Mouse (Mus musculus): ENCODE results near the gene Tmem217. TPM values are rescaled to one million over a fixed set of nuclear protein-coding genes. Genes with fewer than 3 reads are reported as not detected.
A peak's percentile ranks its signal among the peaks of the same experiment; 100 is the strongest.

The Tmem217 gene
- polyA plus RNA-seq (2012; rRNA removed): 0.29 TPM in 1 of 2 replicates, not detected in the other

DNA sequence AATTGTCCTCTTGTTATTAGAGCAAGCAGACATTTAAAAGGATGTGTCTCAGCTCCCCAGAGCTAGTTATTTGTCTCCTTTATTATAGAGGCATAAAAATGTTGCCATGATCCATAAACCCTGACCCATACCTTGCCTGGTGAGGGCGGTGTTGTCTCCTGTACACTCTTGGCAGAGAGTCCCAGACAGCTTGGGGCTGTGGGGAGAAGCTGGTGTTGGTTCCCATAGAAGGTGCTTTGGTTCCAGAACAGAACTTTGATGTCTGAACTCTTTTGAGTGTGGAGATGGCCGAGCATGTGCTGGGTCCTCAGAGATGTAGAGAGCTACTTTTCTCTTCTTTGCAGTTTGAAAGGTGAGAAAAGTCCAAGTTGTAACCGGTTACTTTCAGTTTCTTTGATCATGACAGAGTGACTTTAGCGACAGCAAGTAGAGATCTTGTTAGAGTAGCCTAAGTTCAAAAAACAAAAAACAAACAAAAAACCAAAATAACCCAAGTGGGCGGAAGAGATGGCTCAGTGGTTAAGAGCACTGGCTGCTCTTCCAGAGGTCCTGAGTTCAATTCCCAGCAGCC, at the start of gene Tmem217:
TSS of gene Tmem217 (minus strand) at position 224 of the 571 bp plus-strand sequence.
- Histone ChIP-seq H3K4me1 (ENCODE audit: control insufficient read depth, insufficient read depth, insufficient read length, low read length) (peaks cover 28% of the 10 kb centered on the region; the same call in 1 of the 2 replicates), H3K36me3 (ENCODE audit: control insufficient read depth, insufficient read depth, low read length) (no peaks in the 10 kb centered on the region), H3K4me3 (ENCODE audit: low read depth, low read length) (peak within 1 kb of the TSS; percentile 27; the same call in 1 of the 2 replicates), H3K27ac (ENCODE audit: insufficient read depth, low read depth, low read length) (peak within 1 kb of the TSS; percentile 84), H3K27me3 (ENCODE audit: control insufficient read depth, insufficient read depth, low read length) (no peaks in the 10 kb centered on the region)
- 27% methylated on average over 5 of the region's 5 CpGs for WGBS
- TF ChIP-seq CTCF (IDR thresholded peaks at IDR 0.05; ENCODE audit: extremely low read depth, insufficient read length, insufficient replicate concordance, low read depth, low read length) (peak; percentile 52; the same call in 1 of the 2 replicates), POLR2A (IDR thresholded peaks at IDR 0.05; ENCODE audit: low read depth, low read length) (no peak)

DNA sequence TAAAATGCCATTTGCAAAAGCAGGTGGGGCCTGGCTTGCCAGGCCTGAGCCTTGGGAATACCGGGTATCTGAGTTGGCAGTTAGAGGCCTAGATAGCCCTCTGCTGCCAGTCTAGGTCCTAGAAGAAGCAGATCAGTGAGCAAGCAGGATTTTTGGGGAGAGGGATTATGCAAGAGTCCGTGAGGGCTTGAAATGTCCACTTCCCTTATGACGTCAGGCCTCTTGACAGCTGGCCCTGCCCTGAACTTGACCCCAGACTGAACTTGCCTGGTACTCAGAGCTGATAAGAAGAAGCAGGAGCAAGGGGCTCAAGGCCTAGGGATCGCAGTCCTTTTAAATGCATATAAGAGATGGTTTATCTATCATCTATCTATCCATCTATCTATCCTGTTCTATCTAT, 49.2 kb upstream of the Tmem217 start:
- Histone ChIP-seq H3K27me3 (ENCODE audit: control insufficient read depth, insufficient read depth, low read length) (no peaks in the 10 kb centered on the region), H3K27ac (ENCODE audit: insufficient read depth, low read depth, low read length) (no peak overlapping the region), H3K36me3 (ENCODE audit: control insufficient read depth, insufficient read depth, low read length) (peaks cover 39% of the 10 kb centered on the region), H3K4me3 (ENCODE audit: low read depth, low read length) (no peak overlapping the region), H3K4me1 (ENCODE audit: control insufficient read depth, insufficient read depth, insufficient read length, low read length) (peaks cover 2% of the 10 kb centered on the region; the same call in 1 of the 2 replicates)
- TF ChIP-seq CTCF (IDR thresholded peaks at IDR 0.05; ENCODE audit: extremely low read depth, insufficient read length, insufficient replicate concordance, low read depth, low read length) (no peak), POLR2A (IDR thresholded peaks at IDR 0.05; ENCODE audit: low read depth, low read length) (no peak)
- WGBS: 70% methylated on average over 4 of the region's 4 CpGs

DNA sequence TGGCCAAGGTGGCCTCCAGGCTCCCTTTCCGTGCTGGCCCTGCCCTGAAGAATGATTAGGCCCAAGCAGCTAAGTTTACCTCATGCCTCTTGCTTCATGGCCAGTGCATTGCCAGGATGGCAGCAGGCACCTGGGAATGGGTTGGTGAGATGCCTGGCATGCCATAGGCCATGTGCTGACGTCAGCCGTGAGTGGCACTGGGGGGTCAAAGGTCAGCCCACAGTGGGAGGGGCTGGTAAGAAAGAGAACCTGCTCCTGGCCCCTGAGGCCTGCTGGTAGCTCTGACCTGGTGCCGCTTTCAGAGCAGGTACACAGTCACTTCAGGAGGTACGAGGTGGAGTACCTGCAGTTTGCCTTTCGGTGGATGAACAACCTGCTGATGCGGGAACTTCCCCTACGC, 47.4 kb upstream of the Tmem217 start:
- H3K27ac ChIP-seq (ENCODE audit: insufficient read depth, low read depth, low read length): no peak overlapping the region
- peaks cover 2% of the 10 kb centered on the region; the same call in 1 of the 2 replicates for H3K4me1 ChIP-seq (ENCODE audit: control insufficient read depth, insufficient read depth, insufficient read length, low read length)
- TF ChIP-seq CTCF (IDR thresholded peaks at IDR 0.05; ENCODE audit: extremely low read depth, insufficient read length, insufficient replicate concordance, low read depth, low read length): no peak
- no peak for TF ChIP-seq POLR2A (IDR thresholded peaks at IDR 0.05; ENCODE audit: low read depth, low read length)
- peaks cover 44% of the 10 kb centered on the region for H3K36me3 ChIP-seq (ENCODE audit: control insufficient read depth, insufficient read depth, low read length)
- WGBS: 65% methylated on average over 8 of the region's 8 CpGs
- no peak overlapping the region for H3K4me3 ChIP-seq (ENCODE audit: low read depth, low read length)
- H3K27me3 ChIP-seq (ENCODE audit: control insufficient read depth, insufficient read depth, low read length): no peaks in the 10 kb centered on the region

DNA sequence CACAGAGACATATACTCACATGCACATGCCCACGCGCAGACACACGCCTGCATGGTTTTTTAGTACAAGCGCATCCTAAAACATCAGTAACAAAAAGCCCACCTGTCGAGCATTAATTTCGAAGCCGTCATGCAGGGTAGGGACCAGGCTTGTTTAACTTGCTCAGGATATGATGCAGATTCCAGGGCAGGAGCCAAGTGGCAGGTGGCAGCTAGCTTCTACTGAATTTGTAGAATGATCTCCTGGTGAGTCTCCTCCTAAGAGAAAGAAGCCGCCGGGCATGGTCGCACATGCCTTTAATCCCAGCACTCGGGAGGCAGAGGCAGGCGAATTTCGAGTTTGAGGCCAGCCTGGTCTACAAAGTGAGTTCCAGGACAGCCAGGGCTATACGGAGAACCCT, 46.9 kb upstream of the Tmem217 start:
- Histone ChIP-seq H3K27me3 (ENCODE audit: control insufficient read depth, insufficient read depth, low read length) (no peaks in the 10 kb centered on the region), H3K4me1 (ENCODE audit: control insufficient read depth, insufficient read depth, insufficient read length, low read length) (peaks cover 2% of the 10 kb centered on the region; the same call in 1 of the 2 replicates), H3K36me3 (ENCODE audit: control insufficient read depth, insufficient read depth, low read length) (peaks cover 46% of the 10 kb centered on the region), H3K4me3 (ENCODE audit: low read depth, low read length) (no peak overlapping the region), H3K27ac (ENCODE audit: insufficient read depth, low read depth, low read length) (no peak overlapping the region)
- no peak for TF ChIP-seq CTCF (IDR thresholded peaks at IDR 0.05; ENCODE audit: extremely low read depth, insufficient read length, insufficient replicate concordance, low read depth, low read length)
- TF ChIP-seq POLR2A (IDR thresholded peaks at IDR 0.05; ENCODE audit: low read depth, low read length): no peak
- 96% methylated on average over 14 of the region's 14 CpGs for WGBS

DNA sequence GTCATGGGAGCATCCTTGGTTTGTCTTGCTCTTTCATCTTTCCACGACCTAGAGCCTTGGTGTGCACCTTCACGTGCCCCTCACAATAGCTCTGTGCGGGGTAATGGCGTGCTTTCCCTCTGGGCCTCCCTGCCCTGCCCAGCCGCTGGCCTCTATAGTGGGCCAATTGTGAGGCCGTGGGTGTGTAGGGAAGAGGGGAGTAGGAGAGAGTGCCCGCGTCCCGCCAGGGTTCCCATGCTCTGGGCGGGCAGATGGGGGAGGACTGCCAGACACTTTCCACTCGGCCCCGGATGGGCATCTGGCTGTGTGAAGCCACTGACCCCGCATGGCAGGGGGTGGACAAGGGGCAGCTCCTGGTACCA, 44.6 kb upstream of the Tmem217 start:
- H3K4me3 ChIP-seq (ENCODE audit: low read depth, low read length): no peak overlapping the region
- no peaks in the 10 kb centered on the region for H3K27me3 ChIP-seq (ENCODE audit: control insufficient read depth, insufficient read depth, low read length)
- TF ChIP-seq POLR2A (IDR thresholded peaks at IDR 0.05; ENCODE audit: low read depth, low read length): no peak
- no peak for TF ChIP-seq CTCF (IDR thresholded peaks at IDR 0.05; ENCODE audit: extremely low read depth, insufficient read length, insufficient replicate concordance, low read depth, low read length)
- H3K4me1 ChIP-seq (ENCODE audit: control insufficient read depth, insufficient read depth, insufficient read length, low read length): peaks cover 2% of the 10 kb centered on the region; the same call in 1 of the 2 replicates
- H3K36me3 ChIP-seq (ENCODE audit: control insufficient read depth, insufficient read depth, low read length): peaks cover 46% of the 10 kb centered on the region
- H3K27ac ChIP-seq (ENCODE audit: insufficient read depth, low read depth, low read length): no peak overlapping the region
- 93% methylated on average over 13 of the region's 13 CpGs for WGBS

DNA sequence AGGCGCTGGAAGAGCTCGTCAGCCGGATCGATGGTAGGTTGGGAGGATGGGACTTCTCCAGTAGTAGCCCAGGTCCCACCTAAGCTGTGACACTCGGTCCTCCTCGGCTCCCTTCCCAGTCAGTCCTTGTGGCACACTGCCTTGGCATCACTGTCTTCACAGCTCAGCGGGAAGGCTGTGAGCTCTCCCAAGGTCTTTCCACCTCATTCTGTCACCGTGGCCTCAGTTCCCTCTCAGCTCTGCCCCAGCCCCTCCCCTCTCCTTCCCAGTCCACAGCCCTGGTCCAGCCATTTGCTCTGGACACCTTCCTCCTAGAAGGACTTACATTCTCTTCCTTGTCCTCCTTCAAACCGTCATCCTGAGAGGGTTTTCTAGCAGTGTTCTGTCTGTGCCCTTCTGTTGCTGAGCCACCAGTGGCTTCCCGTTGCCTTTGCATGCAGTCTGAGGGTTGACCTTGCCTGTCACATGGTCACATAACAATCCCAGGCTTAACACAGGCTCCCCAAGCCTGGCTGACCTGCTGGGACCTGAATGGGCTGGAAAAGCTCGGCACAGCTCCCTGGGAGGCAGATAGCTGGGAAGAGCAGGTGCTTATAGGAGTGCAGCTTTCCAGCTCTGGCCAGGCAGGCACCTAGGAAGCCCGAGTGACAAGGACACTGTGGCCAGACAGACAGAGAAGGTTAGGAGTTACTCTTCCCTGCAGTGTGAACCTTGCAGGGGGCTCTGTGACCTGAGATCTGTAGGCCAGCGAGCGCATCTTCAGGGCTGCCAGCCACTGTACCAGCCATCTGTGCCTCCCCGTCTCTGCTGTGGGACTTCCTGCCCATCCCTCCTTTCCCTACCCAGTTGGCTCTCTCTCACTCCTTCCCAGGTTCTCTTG, 43.9 kb upstream of the Tmem217 start:
- Histone ChIP-seq H3K27me3 (ENCODE audit: control insufficient read depth, insufficient read depth, low read length) (no peaks in the 10 kb centered on the region), H3K36me3 (ENCODE audit: control insufficient read depth, insufficient read depth, low read length) (peaks cover 46% of the 10 kb centered on the region), H3K4me3 (ENCODE audit: low read depth, low read length) (no peak overlapping the region), H3K27ac (ENCODE audit: insufficient read depth, low read depth, low read length) (no peak overlapping the region), H3K4me1 (ENCODE audit: control insufficient read depth, insufficient read depth, insufficient read length, low read length) (peaks cover 2% of the 10 kb centered on the region; the same call in 1 of the 2 replicates)
- WGBS: 91% methylated on average over 15 of the region's 15 CpGs
- TF ChIP-seq POLR2A (IDR thresholded peaks at IDR 0.05; ENCODE audit: low read depth, low read length) (no peak), CTCF (IDR thresholded peaks at IDR 0.05; ENCODE audit: extremely low read depth, insufficient read length, insufficient replicate concordance, low read depth, low read length) (no peak)

Data from small intestine, adult 2 months (tissue).